Mouse (Mus musculus): ENCODE results near the gene Bhlha15. TPM values are rescaled to one million over a fixed set of nuclear protein-coding genes. Genes with fewer than 3 reads are reported as not detected.

Bhlha15 gene
- polyA plus RNA-seq, 1 experiment = not detected

- Histone ChIP-seq H3K4me3 (ENCODE audit: insufficient read depth, low read length) (no peak overlapping the region), H3K4me1 (ENCODE audit: control insufficient read depth, insufficient read depth, low read length) (no peaks in the 10 kb centered on the region), H3K27ac (ENCODE audit: insufficient read depth, low read length) (no peak overlapping the region)
- TF ChIP-seq CTCF (IDR thresholded peaks at IDR 0.05; ENCODE audit: borderline replicate concordance, insufficient read depth, low read length) (no peak), POLR2A (IDR thresholded peaks at IDR 0.05; ENCODE audit: low read depth, low read length) (no peak)
These were observed 14.2 kb downstream of the Bhlha15 start for GRCm38 (mm10) chr5:144204303-144204702.

- H3K27ac ChIP-seq (ENCODE audit: insufficient read depth, low read length) = no peak overlapping the region
- TF ChIP-seq POLR2A (IDR thresholded peaks at IDR 0.05; ENCODE audit: low read depth, low read length) = no peak
- no peak for TF ChIP-seq CTCF (IDR thresholded peaks at IDR 0.05; ENCODE audit: borderline replicate concordance, insufficient read depth, low read length)
- H3K4me3 ChIP-seq (ENCODE audit: insufficient read depth, low read length) = no peak overlapping the region
- H3K4me1 ChIP-seq (ENCODE audit: control insufficient read depth, insufficient read depth, low read length) = no peaks in the 10 kb centered on the region
These were observed 14.8 kb downstream of the Bhlha15 start for GRCm38 (mm10) chr5:144204911-144205310.

- TF ChIP-seq CTCF (IDR thresholded peaks at IDR 0.05; ENCODE audit: borderline replicate concordance, insufficient read depth, low read length) (no peak), POLR2A (IDR thresholded peaks at IDR 0.05; ENCODE audit: low read depth, low read length) (no peak)
- Histone ChIP-seq H3K4me1 (ENCODE audit: control insufficient read depth, insufficient read depth, low read length) (no peaks in the 10 kb centered on the region), H3K27ac (ENCODE audit: insufficient read depth, low read length) (no peak overlapping the region), H3K4me3 (ENCODE audit: insufficient read depth, low read length) (no peak overlapping the region)
These were observed 16.0 kb downstream of the Bhlha15 start for GRCm38 (mm10) chr5:144206069-144206468.

GRCm38 (mm10) chr5:144207478-144207877 is 17.4 kb downstream of the Bhlha15 start:
- Histone ChIP-seq H3K4me3 (ENCODE audit: insufficient read depth, low read length) (no peak overlapping the region), H3K4me1 (ENCODE audit: control insufficient read depth, insufficient read depth, low read length) (no peaks in the 10 kb centered on the region), H3K27ac (ENCODE audit: insufficient read depth, low read length) (no peak overlapping the region)
- TF ChIP-seq POLR2A (IDR thresholded peaks at IDR 0.05; ENCODE audit: low read depth, low read length) (no peak), CTCF (IDR thresholded peaks at IDR 0.05; ENCODE audit: borderline replicate concordance, insufficient read depth, low read length) (peak; percentile 53; the same call in 1 of the 2 replicates)

- Histone ChIP-seq H3K4me1 (ENCODE audit: control insufficient read depth, insufficient read depth, low read length) (no peaks in the 10 kb centered on the region), H3K27ac (ENCODE audit: insufficient read depth, low read length) (no peak overlapping the region), H3K4me3 (ENCODE audit: insufficient read depth, low read length) (no peak overlapping the region)
- no peak for TF ChIP-seq POLR2A (IDR thresholded peaks at IDR 0.05; ENCODE audit: low read depth, low read length)
- peak; percentile 93 for TF ChIP-seq CTCF (IDR thresholded peaks at IDR 0.05; ENCODE audit: borderline replicate concordance, insufficient read depth, low read length)
These were observed 24.4 kb downstream of the Bhlha15 start for GRCm38 (mm10) chr5:144214453-144214852.

- Histone ChIP-seq H3K4me1 (ENCODE audit: control insufficient read depth, insufficient read depth, low read length) (no peaks in the 10 kb centered on the region), H3K27ac (ENCODE audit: insufficient read depth, low read length) (no peak overlapping the region), H3K4me3 (ENCODE audit: insufficient read depth, low read length) (no peak overlapping the region)
- TF ChIP-seq POLR2A (IDR thresholded peaks at IDR 0.05; ENCODE audit: low read depth, low read length) (no peak), CTCF (IDR thresholded peaks at IDR 0.05; ENCODE audit: borderline replicate concordance, insufficient read depth, low read length) (no peak)
These were observed 25.9 kb downstream of the Bhlha15 start for GRCm38 (mm10) chr5:144215992-144216391.

- Histone ChIP-seq H3K4me1 (ENCODE audit: control insufficient read depth, insufficient read depth, low read length) (no peaks in the 10 kb centered on the region), H3K27ac (ENCODE audit: insufficient read depth, low read length) (no peak overlapping the region), H3K4me3 (ENCODE audit: insufficient read depth, low read length) (no peak overlapping the region)
- no peak for TF ChIP-seq POLR2A (IDR thresholded peaks at IDR 0.05; ENCODE audit: low read depth, low read length)
- no peak for TF ChIP-seq CTCF (IDR thresholded peaks at IDR 0.05; ENCODE audit: borderline replicate concordance, insufficient read depth, low read length)
These were observed 28.0 kb downstream of the Bhlha15 start for GRCm38 (mm10) chr5:144218061-144218460.

- Histone ChIP-seq H3K27ac (ENCODE audit: insufficient read depth, low read length) (no peak overlapping the region), H3K4me3 (ENCODE audit: insufficient read depth, low read length) (no peak overlapping the region), H3K4me1 (ENCODE audit: control insufficient read depth, insufficient read depth, low read length) (no peaks in the 10 kb centered on the region)
- no peak for TF ChIP-seq CTCF (IDR thresholded peaks at IDR 0.05; ENCODE audit: borderline replicate concordance, insufficient read depth, low read length)
- TF ChIP-seq POLR2A (IDR thresholded peaks at IDR 0.05; ENCODE audit: low read depth, low read length) = no peak
These were observed 29.2 kb downstream of the Bhlha15 start for GRCm38 (mm10) chr5:144219306-144219705.

GRCm38 (mm10) chr5:144219936-144220335 is 29.9 kb downstream of the Bhlha15 start:
- H3K4me3 ChIP-seq (ENCODE audit: insufficient read depth, low read length) = no peak overlapping the region
- no peak overlapping the region for H3K27ac ChIP-seq (ENCODE audit: insufficient read depth, low read length)
- no peaks in the 10 kb centered on the region for H3K4me1 ChIP-seq (ENCODE audit: control insufficient read depth, insufficient read depth, low read length)
- no peak for TF ChIP-seq CTCF (IDR thresholded peaks at IDR 0.05; ENCODE audit: borderline replicate concordance, insufficient read depth, low read length)
- no peak for TF ChIP-seq POLR2A (IDR thresholded peaks at IDR 0.05; ENCODE audit: low read depth, low read length)

GRCm38 (mm10) chr5:144221305-144221704 is 31.2 kb downstream of the Bhlha15 start:
- TF ChIP-seq CTCF (IDR thresholded peaks at IDR 0.05; ENCODE audit: borderline replicate concordance, insufficient read depth, low read length) = no peak
- no peak for TF ChIP-seq POLR2A (IDR thresholded peaks at IDR 0.05; ENCODE audit: low read depth, low read length)
- no peaks in the 10 kb centered on the region for H3K4me1 ChIP-seq (ENCODE audit: control insufficient read depth, insufficient read depth, low read length)
- H3K27ac ChIP-seq (ENCODE audit: insufficient read depth, low read length) = no peak overlapping the region
- no peak overlapping the region for H3K4me3 ChIP-seq (ENCODE audit: insufficient read depth, low read length)
